Mouse (Mus musculus) right cerebral cortex, adult 18-20 months (tissue): Measurements from ENCODE around the gene BC067074.
"Not testable (repeated sequence)": the region's sequence is repeated elsewhere in the genome, so short reads cannot be mapped to it uniquely, and the experiment has no call there.

ENCODE experiments used
- DNase-seq: peaks from one replicate; pipeline ENCODE4 v3.0.0; 2022; ENCODE audit warnings: mixed read lengths

The BC067074 gene

GRCm38 (mm10) chr13:113378980-113379410, 86.0 kb downstream of the BC067074 start:
- peak; percentile 45 for DNase-seq

GRCm38 (mm10) chr13:113379766-113380309, 86.9 kb downstream of the BC067074 start:
- DNase-seq: no peak

GRCm38 (mm10) chr13:113381710-113382109, 88.8 kb downstream of the BC067074 start:
- no peak for DNase-seq

- no peak for DNase-seq
Measured at GRCm38 (mm10) chr13:113382201-113382600, 89.2 kb downstream of the BC067074 start.

DNA sequence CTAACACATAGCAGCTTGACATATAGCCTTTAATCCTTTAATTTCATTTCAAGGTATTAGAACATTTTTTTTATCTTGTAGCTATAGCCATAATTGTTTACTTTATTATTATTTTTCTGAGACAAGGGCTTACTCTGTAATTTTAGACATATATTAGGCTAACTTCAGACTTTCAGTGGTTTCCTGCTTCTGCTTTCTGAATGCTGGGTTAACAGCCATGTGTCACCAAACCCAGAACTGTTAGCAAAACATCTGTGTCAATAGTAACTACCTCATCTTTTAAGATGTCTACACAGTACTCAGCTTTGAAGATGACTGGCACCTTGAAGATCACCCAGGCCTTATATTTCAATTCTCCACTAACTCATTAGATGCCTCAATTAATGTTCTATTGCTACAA, 89.8 kb downstream of the BC067074 start:
- DNase-seq: not testable (repeated sequence)

GRCm38 (mm10) chr13:113393386-113393785, 100.4 kb downstream of the BC067074 start:
- no peak for DNase-seq

DNA sequence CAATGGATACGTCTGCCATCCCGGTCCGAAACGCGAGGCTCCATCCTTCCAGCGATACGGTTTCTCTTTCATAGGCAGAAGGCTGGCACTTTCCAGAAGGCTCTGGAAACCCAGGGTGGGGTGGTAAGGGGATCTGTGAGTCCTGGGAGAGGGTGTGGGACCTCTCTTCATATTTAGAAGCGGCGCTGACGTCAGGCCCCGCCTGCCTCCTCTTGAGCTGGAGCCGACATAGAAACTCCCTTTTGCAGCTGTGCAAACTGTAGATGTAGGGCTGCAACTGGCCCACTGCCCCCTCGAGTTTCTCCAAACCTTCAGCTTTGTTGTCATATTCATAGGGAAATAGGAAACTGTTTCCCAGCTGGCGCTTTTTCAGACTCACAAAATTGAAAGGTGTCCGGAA, 101.6 kb downstream of the BC067074 start:
- peak; percentile 11 for DNase-seq

DNA sequence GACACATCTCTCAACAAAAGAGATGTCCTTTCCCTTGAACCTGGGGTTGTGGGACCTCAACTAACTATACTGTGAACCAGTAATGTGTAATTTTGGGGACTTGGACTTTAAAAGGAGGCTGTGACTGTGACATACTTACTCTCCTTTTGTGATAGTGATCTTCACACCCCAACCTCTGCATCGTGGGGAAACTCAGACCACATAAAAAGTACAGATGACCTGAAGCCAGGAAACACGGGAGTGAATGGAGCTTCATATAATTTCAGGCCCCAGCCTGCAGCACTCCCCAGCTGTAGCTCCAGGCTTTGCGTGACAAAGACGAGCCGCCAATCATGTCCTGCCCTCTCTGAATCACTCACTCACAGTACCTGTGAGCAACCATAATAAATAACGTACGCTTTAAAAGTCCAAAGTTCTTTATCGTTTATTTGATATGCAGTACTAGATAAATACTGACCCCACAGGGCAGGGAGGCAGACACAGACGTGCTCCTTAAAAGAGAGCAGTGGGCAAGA, 104.1 kb downstream of the BC067074 start:
- DNase-seq: no peak

DNA sequence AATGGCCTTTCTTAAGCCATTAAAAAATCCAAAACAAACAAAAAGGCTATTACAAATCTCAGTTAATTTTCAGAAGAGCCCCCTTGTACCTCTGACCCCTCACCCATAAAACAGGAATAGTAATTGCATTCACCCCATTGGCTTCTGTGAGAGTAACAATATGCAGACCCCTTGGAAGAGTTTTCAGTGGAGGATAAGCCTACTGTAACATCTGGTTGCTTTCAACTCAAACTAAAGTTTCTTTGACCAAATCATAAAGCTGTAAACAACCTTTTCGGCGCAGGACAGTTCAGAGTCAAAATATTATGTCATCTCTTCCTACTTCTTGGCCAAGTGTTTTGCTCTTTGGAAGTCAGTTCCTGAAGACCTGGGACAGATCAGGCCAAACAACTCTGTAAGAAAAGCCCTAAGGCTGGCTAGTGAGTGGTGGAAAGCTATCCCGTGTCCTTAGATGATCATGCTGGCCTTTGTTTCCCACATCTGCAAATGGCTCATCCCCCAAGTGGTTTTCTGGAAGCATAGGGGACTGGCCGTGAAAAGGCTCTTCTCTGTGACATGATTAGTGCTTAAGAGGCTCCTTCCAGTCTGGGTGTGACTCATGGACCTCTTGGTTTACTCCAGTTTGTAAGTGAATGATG, 108.5 kb downstream of the BC067074 start:
- no peak for DNase-seq

- no peak for DNase-seq
Measured at GRCm38 (mm10) chr13:113403706-113404105, 110.7 kb downstream of the BC067074 start.

- no peak for DNase-seq
Measured at GRCm38 (mm10) chr13:113404172-113404571, 111.2 kb downstream of the BC067074 start.

DNA sequence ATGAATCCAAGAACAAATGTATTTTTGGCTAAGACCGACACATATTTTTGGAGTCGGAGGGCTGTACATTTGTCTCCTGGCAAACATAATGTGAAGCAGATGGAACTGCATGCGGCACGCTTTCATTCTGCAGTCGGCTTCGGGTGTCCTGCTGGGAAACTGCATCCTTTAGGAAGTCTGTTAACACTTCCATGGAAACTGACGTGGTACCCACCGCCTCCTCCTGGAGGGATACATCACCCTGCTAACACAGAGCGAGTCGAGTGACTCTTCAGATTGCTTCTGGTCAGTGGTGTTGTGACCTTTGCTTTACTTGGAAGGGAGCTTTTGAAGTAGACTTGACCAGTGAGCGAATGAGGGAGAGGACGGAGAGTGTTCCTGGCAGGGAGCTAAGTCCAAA, 117.0 kb downstream of the BC067074 start:
- DNase-seq: peak; percentile 65

- DNase-seq: no peak
Measured at GRCm38 (mm10) chr13:113415527-113415926, 122.6 kb downstream of the BC067074 start.

- DNase-seq: no peak
Measured at GRCm38 (mm10) chr13:113416986-113417385, 124.0 kb downstream of the BC067074 start.

- peak; percentile 28 for DNase-seq
Measured at GRCm38 (mm10) chr13:113417757-113418483, 125.0 kb downstream of the BC067074 start.

- DNase-seq: no peak
Measured at GRCm38 (mm10) chr13:113418632-113419031, 125.7 kb downstream of the BC067074 start.

- no peak for DNase-seq
Measured at GRCm38 (mm10) chr13:113421472-113421871, 128.5 kb downstream of the BC067074 start.

DNA sequence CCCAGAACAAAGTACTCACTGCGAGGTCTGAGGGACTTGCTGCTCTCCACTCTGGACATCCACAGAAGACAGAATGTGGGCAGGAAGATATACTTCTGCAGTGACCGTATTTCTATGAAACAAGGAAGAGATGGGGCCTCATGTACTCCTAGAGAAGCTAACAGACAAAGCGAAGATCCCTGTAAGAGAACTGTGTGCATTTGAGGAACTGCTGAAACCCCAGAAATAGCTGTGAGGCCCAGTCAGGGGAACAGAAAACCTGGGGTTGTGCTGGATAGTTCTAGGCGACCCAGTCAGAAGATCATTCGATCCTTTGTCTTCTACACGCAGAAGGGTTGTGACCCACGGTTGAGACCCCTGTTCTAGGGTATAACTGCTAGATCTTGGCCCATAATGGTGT, 130.9 kb downstream of the BC067074 start:
- DNase-seq: no peak

DNA sequence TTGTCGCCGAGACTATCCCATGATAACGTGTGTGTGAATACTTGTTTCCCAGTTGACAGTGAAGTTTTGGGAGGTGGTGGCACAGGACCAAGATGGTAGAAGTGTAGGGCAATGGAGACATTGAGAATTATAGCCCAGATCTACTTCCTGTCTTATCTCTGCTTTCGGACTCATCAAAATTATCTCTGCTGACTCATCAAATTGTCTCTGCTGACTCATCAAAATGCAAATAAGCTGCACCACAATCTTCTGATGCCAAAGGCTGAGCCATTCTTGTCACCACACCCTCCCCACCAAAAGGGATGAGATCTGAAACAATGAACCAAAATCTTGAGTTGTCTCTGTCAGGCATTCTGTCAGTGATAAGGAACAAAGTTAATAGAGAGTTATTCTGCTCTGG, 132.9 kb downstream of the BC067074 start:
- no peak for DNase-seq
